Mouse (Mus musculus): Measurements from ENCODE around the gene Egf.

DNA sequence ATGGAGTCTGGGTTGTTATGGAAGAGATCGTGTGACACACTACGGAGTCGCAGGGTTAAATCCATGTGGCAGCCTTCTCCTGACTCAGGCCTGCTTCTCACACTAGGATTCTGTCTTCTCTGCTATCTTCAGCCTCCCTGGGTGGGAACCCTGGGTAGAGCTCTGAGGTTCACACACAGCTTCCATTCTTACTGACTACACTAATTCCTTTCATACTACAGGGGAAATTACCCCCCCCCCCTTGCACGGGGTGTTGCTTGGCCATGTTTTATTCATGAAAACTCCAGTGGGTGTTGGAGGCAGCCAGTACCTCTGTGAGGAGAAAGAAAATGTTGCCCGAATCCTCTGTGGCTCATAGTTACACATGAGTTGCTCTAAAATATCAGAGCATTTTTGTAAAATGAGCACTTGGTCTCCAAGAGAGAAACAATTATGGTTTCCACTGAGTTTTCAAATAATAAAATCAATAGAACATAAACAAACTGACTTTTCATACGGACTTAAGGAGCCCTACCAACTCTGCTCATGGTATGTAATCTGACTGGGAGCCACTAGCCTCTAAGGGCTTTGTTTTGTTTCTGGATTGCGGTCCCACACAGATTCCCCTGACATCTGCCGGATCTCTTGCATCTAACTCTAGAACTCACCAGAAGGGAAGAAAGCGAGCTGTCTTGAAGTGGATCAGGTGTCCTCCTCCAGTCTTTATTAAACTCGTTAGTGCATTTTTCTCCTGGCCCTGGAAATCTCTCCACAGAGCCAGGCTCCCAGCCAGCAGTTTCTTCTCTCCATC is 114.7 kb downstream of the Egf start:
- TF ChIP-seq FLI1 (IDR thresholded peaks at IDR 0.05; ENCODE audit: low read length) (no peak), GATA1 (IDR thresholded peaks at IDR 0.05; ENCODE audit: borderline replicate concordance, low read length) (no peak)

Data from megakaryocyte, embryonic 14.5 days (primary cell).